Mouse (Mus musculus) limb, embryonic 11.5 days (tissue): ENCODE results near the gene Banf2. TPM values are rescaled to one million over a fixed set of nuclear protein-coding genes. Genes with fewer than 3 reads are reported as not detected.
A peak's percentile ranks its signal among the peaks of the same experiment; 100 is the strongest.

Experiments
- ATAC-seq: fragments of 200-750 bp; cut with Nextera tagmentation; 2 replicates; pipeline ENCODE4 v1.8.0; 2017; ENCODE audit warnings: low read depth; ENCODE audit not compliant: insufficient number of reproducible peaks, low FRiP score, low TSS enrichment
- DNase-seq: peaks from one replicate; pipeline ENCODE4 v3.0.0-alpha.2; 2015; ENCODE audit warnings: low spot score
- H3K27ac ChIP-seq: fragments of 300-500 bp; sonication (generic); replicated peaks from 2 replicates; pipeline ENCODE4 v1.5.1; 2014; ENCODE audit warnings: low read depth, mild to moderate bottlenecking, low read length
- H3K27me3 ChIP-seq: fragments of 300-500 bp; sonication (generic); 2 replicates; pipeline ENCODE4 v1.6.1; 2014; ENCODE audit warnings: mild to moderate bottlenecking, low read length, mixed read lengths; ENCODE audit not compliant: control insufficient read depth, insufficient read depth
- H3K36me3 ChIP-seq: fragments of 300-500 bp; sonication (generic); 2 replicates; pipeline ENCODE4 v1.6.1; 2014; ENCODE audit warnings: mild to moderate bottlenecking, low read length, moderate library complexity, mixed read lengths; ENCODE audit not compliant: control insufficient read depth, insufficient read depth
- H3K4me1 ChIP-seq: fragments of 300-500 bp; sonication (generic); 2 replicates; pipeline ENCODE4 v1.6.1; 2014; ENCODE audit warnings: low read length, mixed read lengths; ENCODE audit not compliant: control insufficient read depth, insufficient read depth
- H3K4me2 ChIP-seq: fragments of 300-500 bp; sonication (generic); 2 replicates; pipeline ENCODE4 v1.6.1; 2014; ENCODE audit warnings: low read depth, mild to moderate bottlenecking, moderate library complexity; ENCODE audit not compliant: severe bottlenecking
- H3K4me3 ChIP-seq: fragments of 300-500 bp; sonication (generic); 2 replicates; pipeline ENCODE4 v1.5.1; 2014; ENCODE audit warnings: low read depth, low read length
- H3K9ac ChIP-seq: fragments of 300-500 bp; sonication (generic); 2 replicates; pipeline ENCODE4 v1.6.1; 2014; ENCODE audit warnings: mild to moderate bottlenecking, low read length
- H3K9me3 ChIP-seq: fragments of 300-500 bp; sonication (generic); 2 replicates; pipeline ENCODE4 v1.6.1; 2016; ENCODE audit warnings: low read length; ENCODE audit not compliant: control insufficient read depth
- WGBS: fragments of 180-500 bp; shearing (Covaris S2); extraction: QIAGEN DNeasy Blood & Tissue Kit; methylation state at CpG from one replicate; pipeline ENCODE4 v1.1.7; 2014; 5-methylcytosine and 5-hydroxymethylcytosine counted together
- polyA plus RNA-seq: library from polyadenylated mRNA; unstranded; fragments of >200 nt; fragmentation: Nextera tagmentation; extraction: Ambion mirVana; gene quantifications from 2 replicates; pipeline ENCODE4 v1.2.1, GENCODE M21; 2014

Banf2 gene
- polyA plus RNA-seq, 1 experiment from 2014 or later: not detected

- ATAC-seq: no peak
- no peaks in the 10 kb centered on the region for H3K9me3 ChIP-seq
- no peaks in the 10 kb centered on the region for H3K27me3 ChIP-seq
- no peak overlapping the region for H3K4me3 ChIP-seq
- H3K27ac ChIP-seq: no peak overlapping the region
- H3K4me1 ChIP-seq: no peaks in the 10 kb centered on the region
- 94% methylated on average over 4 of the region's 4 CpGs for WGBS
- no peak overlapping the region for H3K9ac ChIP-seq
- no peaks in the 10 kb centered on the region for H3K36me3 ChIP-seq
- no peak overlapping the region for H3K4me2 ChIP-seq
- no peak for DNase-seq
Measured at GRCm38 (mm10) chr2:144069663-144070062, 36.8 kb downstream of the Banf2 start.

- no peak overlapping the region for H3K9ac ChIP-seq
- H3K27me3 ChIP-seq: no peaks in the 10 kb centered on the region
- DNase-seq: no peak
Measured at GRCm38 (mm10) chr2:144070479-144070878, 37.6 kb downstream of the Banf2 start.

DNA sequence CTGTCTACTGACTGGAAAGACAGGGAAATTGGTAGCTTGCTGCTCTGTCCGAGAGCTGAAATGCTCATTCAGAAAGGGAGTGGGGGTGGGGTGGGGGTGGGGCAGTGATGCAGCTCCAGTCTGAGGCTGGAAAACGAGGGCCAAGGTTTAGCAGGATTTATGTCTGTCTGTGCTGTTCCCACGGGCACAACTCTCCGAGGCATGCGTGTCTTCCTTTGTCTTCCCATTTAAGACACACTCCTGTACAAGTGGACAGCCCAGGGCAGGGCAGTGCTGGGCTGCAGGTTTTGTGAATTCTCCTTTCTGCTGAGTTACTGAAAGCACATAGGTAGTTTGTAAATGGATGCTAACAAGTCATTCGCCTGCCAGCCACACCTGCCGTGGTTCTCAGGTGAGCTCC is 39.8 kb downstream of the Banf2 start:
- Histone ChIP-seq H3K9me3 (no peaks in the 10 kb centered on the region), H3K9ac (no peak overlapping the region), H3K4me3 (no peak overlapping the region), H3K4me2 (no peak overlapping the region), H3K4me1 (no peaks in the 10 kb centered on the region), H3K36me3 (no peaks in the 10 kb centered on the region), H3K27ac (no peak overlapping the region), H3K27me3 (no peaks in the 10 kb centered on the region)
- WGBS: 46% methylated on average over 7 of the region's 7 CpGs
- no peak for DNase-seq
- no peak for ATAC-seq

More at GRCm38 (mm10) chr2:144070479-144070878, 37.6 kb downstream of the Banf2 start:
- no peak for ATAC-seq
- H3K4me1 ChIP-seq: no peaks in the 10 kb centered on the region
- no peak overlapping the region for H3K27ac ChIP-seq
- H3K4me2 ChIP-seq: no peak overlapping the region
- H3K4me3 ChIP-seq: no peak overlapping the region
- WGBS: 55% methylated on average over 7 of the region's 7 CpGs
- no peaks in the 10 kb centered on the region for H3K9me3 ChIP-seq
- H3K36me3 ChIP-seq: no peaks in the 10 kb centered on the region

- no peak for DNase-seq
- Histone ChIP-seq H3K9ac (no peak overlapping the region), H3K36me3 (no peaks in the 10 kb centered on the region), H3K27ac (no peak overlapping the region), H3K27me3 (no peaks in the 10 kb centered on the region), H3K4me3 (no peak overlapping the region), H3K4me2 (no peak overlapping the region), H3K4me1 (no peaks in the 10 kb centered on the region), H3K9me3 (no peaks in the 10 kb centered on the region)
- no peak for ATAC-seq
- WGBS: 93% methylated on average over 5 of the region's 5 CpGs
Measured at GRCm38 (mm10) chr2:144074059-144074458, 41.2 kb downstream of the Banf2 start.

- DNase-seq (no peak), ATAC-seq (no peak)
- no peaks in the 10 kb centered on the region for H3K4me1 ChIP-seq
- WGBS: 86% methylated on average over 2 of the region's 2 CpGs
- H3K9ac ChIP-seq: no peak overlapping the region
- H3K9me3 ChIP-seq: no peaks in the 10 kb centered on the region
- H3K4me3 ChIP-seq: no peak overlapping the region
- H3K27me3 ChIP-seq: no peaks in the 10 kb centered on the region
- no peaks in the 10 kb centered on the region for H3K36me3 ChIP-seq
- H3K4me2 ChIP-seq: no peak overlapping the region
- H3K27ac ChIP-seq: no peak overlapping the region
Measured at GRCm38 (mm10) chr2:144076625-144077024, 43.8 kb downstream of the Banf2 start.

DNA sequence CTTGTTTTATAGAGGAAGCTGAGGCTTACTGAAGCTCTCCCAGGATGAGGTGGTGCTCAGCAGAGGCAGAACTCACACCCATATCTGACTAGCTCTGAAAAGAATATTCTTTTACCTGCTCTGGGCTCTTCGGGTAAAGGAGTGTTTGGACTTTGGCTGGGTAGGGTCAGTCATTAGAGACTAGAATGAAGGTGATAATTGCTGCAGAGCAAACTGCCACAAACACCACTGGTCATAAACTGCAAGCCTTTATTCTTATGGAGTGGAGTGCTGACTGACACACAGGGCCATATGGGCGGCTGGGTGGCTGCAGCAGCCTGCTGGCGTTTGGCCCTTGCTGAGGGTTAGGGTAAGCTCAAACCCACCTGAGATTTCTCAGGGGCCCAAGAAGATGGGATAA is 46.0 kb downstream of the Banf2 start:
- Histone ChIP-seq H3K9ac (no peak overlapping the region), H3K4me2 (no peak overlapping the region), H3K36me3 (no peaks in the 10 kb centered on the region), H3K27ac (no peak overlapping the region), H3K4me1 (no peaks in the 10 kb centered on the region), H3K4me3 (no peak overlapping the region), H3K27me3 (no peaks in the 10 kb centered on the region), H3K9me3 (no peaks in the 10 kb centered on the region)
- ATAC-seq (no peak), DNase-seq (no peak)
- 33% methylated on average over 3 of the region's 3 CpGs for WGBS

GRCm38 (mm10) chr2:144086183-144086847 is 53.5 kb downstream of the Banf2 start:
- DNase-seq (peak; percentile 39), ATAC-seq (no peak)
- Histone ChIP-seq H3K27me3 (no peaks in the 10 kb centered on the region), H3K36me3 (no peaks in the 10 kb centered on the region), H3K4me2 (no peak overlapping the region), H3K9me3 (no peaks in the 10 kb centered on the region), H3K4me1 (0 out of 2 replicates have a peak, but pooled peaks cover 3% of the 10 kb centered on the region), H3K27ac (no peak overlapping the region), H3K4me3 (no peak overlapping the region), H3K9ac (peak overlapping the region; percentile 14; the same call in 1 of the 2 replicates)
- WGBS: 37% methylated on average over 18 of the region's 18 CpGs

GRCm38 (mm10) chr2:144087899-144088584 is 55.2 kb downstream of the Banf2 start:
- ATAC-seq (no peak), DNase-seq (no peak)
- 32% methylated on average over 8 of the region's 9 CpGs for WGBS
- Histone ChIP-seq H3K9me3 (no peaks in the 10 kb centered on the region), H3K27ac (no peak overlapping the region), H3K27me3 (no peaks in the 10 kb centered on the region), H3K4me3 (no peak overlapping the region), H3K4me2 (no peak overlapping the region), H3K9ac (no peak overlapping the region), H3K4me1 (0 out of 2 replicates have a peak, but pooled peaks cover 3% of the 10 kb centered on the region), H3K36me3 (no peaks in the 10 kb centered on the region)
